Mouse (Mus musculus): Measurements from ENCODE around the gene Slc4a3.

Gene Slc4a3

DNA sequence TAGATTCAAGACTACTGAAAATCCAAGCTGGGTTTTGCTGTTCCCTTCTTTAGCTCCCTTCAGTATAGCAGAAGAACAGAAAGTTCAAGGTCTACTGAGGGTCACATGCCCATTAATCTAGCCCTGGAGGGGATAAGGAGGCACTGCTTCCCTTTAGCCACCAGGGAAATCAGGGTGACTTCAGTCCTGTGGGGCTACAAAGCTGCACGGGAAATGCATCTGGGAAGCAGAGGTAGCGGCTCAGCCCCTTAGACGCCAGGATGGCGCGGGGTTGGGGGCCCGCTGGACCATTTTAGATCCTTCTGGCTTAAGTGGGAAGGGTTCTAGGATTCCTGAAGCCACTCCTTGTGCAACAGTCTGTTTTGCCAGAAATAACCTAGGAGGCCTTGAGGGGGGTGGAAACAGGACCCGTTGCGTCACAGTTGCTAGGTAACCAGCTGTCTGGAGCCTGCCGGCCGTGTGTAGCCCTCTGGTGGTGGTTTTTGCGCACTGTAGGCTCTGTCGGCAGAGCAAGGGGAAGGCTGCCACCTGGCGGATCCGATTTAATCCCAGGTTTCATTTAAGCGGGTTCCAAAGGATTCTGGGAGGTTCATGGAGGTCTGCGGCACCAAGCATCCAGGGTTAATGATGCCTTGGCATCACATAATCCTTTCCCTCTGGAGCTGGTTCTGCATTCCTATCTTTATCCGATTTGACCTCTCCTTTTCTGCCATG, 13.3 kb downstream of the Slc4a3 start:
- intact Hi-C loops (cut with DNase I), result loop anchor here (1.0 to 5.0 kb wide), 2 partner anchors 57 to 82 kb away; no protein-coding TSS in a partner anchor

DNA sequence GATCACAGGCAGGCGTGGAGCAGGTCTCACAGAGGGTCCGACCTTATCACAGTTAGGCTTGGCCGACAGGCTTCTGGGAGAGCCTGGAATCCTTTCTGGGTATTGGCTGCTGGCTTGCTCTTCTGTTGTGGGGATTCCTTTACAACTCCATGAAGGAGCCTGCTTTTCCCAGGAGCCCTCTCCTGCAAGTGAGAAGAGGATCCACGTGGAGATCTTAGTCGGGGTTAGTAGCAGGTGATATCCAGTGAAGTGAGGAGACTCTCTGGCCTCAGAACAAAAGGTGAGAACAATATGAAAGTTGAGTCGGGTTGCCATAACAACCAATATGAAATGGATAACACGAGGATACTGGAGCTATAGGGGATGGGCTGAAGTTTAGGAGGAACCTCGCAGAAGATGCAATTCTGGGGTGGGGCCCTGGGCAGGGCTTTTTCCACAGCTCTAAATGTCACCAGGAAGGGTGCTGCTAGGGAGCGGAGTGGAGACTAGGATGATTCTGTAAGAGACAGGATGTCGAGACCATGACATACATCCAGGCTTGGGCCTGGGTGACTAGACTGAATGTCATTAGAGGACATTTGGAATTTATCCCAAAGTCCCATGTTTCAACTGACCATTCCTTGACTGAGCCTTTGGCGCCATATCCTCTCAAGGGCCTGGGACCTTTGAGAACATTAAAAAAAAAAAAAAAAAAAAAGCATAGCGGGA, 14.3 kb downstream of the Slc4a3 start:
- intact Hi-C loops (cut with DNase I), result loop anchor here (5.0 kb wide), 1 partner anchor 38 kb away; the partner anchor contains the start of gene Stk11ip

DNA sequence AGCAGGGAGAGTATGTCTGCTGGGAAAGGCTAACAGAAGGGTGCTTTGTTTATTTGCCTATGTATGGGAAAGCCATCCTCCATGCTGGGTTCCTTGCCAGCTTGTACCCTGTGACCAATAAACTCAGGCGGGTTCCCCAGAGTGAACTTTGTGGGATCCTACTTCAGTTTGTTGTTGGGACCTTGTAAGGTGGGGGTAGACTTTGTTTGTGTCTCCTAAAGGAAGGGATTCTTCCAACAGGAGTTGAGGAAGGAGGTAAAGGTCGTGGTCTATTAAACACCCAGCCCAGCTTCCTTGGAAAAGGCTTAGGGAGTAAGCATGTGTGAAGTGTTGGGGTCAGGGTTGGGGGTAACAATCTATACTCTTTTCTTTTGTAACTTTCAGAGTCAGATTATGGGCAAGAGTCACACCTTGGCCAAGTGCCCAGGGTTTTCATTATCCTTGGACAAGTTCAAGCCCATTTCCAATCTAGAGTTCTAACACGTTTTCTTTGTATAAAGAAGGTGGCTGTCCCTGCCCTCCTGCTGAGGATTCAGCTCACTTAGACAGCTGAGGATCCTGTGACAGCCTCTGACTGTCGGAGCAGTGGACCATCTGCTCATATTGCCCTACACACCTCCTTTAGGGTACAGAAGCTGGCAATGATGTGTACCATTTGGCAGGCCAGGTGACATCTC, 15.3 kb downstream of the Slc4a3 start:
- intact Hi-C loops (cut with DNase I), result loop anchor here (5.0 kb wide), 1 partner anchor 39 kb away; the partner anchor contains the start of gene Stk11ip

DNA sequence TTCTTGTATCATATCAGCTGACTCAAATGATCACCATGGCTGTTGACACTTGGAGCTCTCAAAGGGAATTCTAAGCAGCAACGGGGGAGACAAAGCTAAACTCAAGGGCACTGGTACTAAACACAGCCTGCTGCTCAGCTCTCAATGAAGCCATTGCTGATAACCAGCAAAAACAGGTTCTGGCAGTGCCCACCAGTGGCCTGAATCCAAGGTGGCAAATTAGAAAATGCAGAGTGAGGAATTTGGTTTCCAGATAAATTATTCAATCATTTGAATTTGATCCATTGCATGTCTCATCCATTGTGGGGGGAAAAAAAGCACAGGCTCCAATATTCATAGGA, 15.8 kb downstream of the Slc4a3 start:
- intact Hi-C loops (cut with DNase I), result loop anchor here (5.0 kb wide), 1 partner anchor 40 kb away; the partner anchor contains the start of gene Stk11ip

DNA sequence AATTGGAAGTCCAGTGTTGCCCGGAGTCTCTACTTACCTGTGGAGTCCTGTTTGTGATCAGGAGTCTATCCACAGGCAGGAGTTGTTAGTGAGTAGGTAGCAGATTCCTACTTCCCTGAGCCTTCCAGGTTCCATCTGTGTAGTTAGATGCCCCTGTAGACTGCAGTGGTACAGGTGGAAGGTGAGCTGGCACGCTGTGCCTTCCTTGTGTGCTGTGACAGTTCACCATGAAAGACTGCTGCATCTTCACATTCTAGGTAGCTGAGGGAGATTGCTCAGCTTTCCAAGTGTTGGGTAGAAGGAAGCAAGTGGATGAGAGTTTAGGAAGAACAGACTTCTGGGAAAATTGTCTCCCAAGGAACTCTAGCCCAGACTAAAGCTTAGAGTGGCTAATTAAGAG, 18.0 kb downstream of the Slc4a3 start:
- intact Hi-C loops (cut with DNase I), result loop anchor here (5.0 kb wide), 1 partner anchor 42 kb away; the partner anchor contains the start of gene Stk11ip

DNA sequence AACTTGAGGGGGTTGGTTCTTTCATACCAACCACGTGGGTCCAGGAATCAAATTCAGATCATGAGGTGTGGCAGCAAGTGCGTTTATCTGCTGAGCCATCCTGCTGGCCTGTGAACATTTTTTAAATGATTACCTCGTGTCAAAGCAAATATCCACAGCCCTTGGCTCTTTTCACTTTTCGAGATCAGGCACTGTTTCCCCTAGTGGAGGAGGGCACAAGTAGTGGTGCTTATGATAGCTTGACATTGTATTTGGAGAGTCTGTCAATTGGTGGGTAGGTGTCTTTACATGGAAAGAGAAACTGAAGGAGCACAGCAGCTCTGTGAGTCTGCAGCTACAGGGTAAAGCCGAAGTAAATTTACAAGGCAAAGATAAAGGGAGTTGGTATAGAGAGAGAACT, 18.9 kb downstream of the Slc4a3 start:
- intact Hi-C loops (cut with DNase I), result loop anchor here (5.0 kb wide), 1 partner anchor 43 kb away; the partner anchor contains the start of gene Stk11ip

DNA sequence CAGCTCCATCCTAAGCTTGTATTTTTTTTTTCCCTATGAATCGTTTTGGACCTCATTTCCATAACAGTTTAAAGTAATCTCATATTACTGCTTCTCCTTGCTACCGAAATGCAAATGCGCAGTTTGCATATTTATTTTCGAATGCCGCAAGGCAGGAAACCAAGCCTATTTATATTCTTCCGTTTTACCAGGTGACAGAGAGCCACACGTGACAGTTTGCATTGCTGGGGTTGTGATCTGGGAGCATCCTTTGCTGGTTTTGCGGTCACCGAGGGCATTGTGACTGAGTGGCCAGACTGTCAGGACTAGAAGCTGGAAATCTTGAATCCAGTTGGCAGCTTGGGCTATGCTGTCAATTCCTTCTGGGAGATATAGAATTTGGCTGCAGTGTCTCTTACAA, 19.6 kb downstream of the Slc4a3 start:
- intact Hi-C loops (cut with DNase I), result no loop called here

DNA sequence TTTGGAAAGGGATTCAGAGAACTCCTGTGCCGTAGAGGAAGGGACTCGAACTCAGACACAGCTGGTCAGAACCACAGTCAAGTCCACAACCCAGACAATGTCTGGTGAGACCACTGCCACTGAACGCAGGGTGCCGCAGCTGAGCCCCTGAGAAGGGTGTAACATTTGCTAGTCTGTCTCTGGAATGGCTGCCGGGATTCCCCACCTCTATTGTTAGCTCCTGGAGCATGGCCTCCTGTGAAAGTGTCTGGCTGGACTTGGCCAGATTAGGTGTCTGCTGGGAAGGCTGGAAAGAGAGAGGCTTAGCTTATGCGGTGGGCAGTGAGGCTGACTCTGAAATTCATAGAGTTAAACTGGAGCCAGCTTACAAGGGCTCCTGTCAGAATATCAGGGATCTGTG, 24.3 kb downstream of the Slc4a3 start:
- intact Hi-C loops (cut with DNase I), result no loop called here

DNA sequence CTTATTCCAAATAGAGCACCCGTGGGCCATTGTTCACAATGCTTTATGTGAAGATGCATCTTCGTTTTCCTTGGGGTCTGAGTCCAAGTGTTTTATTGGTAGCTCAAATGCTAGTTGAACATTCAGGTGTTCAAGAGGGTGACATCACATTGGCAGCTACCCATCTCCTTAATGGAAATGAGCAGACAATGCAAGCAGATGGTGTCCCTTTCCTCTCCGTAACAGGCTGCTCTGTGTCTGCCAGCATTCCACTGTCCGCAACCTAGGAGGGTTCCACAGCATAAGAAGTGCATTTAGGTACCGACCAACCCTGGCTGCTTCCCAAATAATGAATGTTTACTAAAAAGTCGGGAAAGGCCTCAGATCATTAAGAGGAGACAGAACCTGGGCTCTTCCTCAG, 26.7 kb downstream of the Slc4a3 start:
- intact Hi-C loops (cut with DNase I), result no loop called here

DNA sequence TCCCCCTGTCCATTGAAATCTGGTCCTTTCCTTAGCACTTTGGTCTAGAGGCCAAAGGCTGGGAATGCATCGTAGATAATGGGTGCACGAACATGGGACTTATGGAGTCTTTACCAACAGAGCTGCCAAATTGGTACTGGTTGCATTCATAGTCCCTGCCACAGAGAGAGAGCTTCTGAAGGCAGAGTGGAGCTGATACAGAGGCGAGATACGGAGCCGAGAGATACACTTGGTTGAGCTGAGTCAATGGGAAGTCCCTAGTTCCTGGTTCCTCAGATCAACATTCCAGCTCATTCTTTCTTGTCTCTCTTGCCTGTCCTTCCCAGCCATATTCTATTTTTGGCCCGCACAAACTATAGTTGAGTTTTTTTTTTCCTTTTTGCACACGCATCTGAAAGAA, 27.6 kb downstream of the Slc4a3 start:
- intact Hi-C loops (cut with DNase I), result no loop called here

DNA sequence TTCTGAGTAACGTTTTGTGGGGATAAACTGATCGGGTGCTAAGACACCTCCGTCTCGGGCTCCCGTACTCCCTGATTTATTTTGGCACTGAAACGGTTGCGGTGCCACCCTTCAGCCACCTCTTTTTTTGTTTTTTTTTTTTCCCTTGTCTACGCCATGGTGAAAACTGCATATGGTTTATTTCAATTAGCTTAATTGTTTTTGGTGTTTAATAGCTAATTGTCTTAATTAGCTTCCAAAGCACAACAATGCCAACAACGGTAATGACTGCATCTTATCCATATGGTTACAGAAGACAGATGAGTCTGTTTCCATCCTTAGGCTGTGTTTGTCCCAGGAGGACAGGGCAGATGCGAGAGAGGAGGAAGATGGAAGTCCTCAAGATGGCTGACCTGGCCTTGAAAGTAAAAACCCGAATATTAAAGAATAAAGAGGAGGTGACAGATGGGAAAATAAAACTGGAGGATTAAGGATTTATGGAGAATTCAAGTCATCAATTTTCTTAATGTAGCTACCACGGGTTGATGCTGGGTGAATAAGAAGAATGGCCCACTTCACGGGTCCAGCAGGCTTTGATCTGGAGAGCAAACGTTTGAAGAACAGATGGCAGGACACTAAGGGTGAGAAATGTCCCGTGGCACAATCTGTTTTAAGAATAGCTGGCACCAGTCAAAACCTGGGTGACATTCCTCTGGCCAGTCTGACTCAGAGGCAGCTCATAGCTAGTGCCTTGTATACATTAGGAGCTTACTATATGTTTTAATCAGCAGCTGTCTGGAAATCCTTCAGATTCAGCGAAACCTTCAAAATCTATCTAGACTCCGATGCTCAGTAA, 28.6 kb downstream of the Slc4a3 start:
- intact Hi-C loops (cut with DNase I), result no loop called here

DNA sequence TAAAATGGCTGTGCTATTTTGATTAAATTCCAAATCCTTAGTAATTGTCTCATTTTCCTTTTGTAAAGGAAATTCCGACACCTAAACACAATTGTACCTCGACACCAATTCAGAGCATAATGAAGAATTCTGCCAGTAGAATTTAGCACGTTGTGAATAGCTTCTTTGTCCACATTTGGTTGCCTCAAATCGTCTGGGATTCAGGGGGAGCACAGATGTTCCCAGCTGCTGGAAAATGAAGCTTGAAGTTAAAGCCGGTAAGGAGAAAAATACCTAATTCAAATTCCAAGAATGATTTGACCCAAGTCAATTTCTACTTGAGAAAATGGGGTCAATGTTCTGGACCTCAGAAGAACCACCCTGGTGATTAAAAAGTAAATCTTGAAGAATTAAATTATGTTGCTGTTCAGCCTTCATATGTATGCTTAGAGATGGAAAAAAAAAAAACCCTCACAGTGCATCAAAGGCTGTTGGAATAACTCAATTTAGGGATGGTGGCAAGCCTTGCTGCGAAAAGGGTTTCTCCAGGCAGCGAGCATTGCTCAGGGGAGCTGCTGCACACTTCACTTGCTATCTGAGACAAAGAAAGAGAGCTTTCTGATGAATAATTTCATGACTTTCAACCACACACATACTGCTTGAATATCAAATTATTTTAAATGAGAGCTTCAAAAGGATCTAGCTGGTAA, 36.0 kb downstream of the Slc4a3 start:
- intact Hi-C loops (cut with DNase I), result no loop called here

DNA sequence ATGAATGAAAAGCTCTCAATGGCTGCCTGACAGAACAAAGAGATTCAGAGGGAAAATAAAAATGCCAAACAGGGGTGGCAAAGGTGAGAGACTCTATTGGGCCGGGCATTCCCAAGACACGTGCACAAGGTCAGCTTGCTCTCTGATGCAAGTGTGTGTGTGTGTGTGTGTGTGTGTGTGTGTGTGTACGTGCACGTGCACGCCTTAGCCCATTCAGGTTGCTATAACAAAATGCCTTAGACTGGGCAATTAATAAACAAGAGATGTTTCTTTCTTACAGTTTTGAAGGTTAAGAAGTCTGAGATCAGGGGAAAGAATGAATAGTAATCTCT, 36.5 kb downstream of the Slc4a3 start:
- intact Hi-C loops (cut with DNase I), result no loop called here

DNA sequence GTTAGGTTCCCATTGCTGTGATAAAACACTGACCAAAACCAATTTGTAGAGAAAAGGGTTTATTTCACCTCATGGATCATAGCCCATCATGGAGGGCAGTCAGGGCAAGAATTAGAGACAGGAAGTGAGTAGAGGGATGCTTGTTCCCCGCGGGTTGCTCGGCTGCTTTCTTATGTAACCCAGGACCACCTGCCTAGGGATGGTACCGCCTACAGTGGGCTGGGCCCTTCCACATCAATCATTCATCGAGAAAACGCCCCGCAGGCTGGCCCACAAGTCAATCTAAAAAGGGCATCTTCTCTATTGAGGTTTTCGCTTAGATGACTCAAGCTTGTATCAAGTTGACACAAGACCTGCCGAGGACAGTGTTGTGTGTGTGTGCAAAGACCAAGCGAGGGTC, 37.0 kb downstream of the Slc4a3 start:
- intact Hi-C loops (cut with DNase I), result no loop called here

DNA sequence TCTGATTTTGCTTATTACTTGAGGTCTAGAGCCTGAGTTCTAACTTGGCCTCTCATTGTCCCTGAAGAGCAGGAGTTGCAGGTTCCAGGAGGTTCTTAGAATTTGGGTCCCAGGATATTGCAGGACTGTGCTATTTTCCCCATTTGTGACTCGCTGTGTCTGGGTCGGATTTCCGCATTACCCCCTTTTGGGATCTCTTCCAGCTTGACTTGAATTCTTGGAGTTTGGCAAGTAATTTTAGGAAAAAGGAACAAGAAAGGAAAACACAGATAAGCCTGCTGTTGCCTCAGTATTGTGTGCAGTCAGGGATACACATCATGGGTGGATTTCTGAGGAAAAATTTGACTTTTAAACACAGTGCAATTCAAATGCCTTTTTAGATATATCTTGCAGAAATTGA, 40.7 kb downstream of the Slc4a3 start:
- intact Hi-C loops (cut with DNase I), result no loop called here

DNA sequence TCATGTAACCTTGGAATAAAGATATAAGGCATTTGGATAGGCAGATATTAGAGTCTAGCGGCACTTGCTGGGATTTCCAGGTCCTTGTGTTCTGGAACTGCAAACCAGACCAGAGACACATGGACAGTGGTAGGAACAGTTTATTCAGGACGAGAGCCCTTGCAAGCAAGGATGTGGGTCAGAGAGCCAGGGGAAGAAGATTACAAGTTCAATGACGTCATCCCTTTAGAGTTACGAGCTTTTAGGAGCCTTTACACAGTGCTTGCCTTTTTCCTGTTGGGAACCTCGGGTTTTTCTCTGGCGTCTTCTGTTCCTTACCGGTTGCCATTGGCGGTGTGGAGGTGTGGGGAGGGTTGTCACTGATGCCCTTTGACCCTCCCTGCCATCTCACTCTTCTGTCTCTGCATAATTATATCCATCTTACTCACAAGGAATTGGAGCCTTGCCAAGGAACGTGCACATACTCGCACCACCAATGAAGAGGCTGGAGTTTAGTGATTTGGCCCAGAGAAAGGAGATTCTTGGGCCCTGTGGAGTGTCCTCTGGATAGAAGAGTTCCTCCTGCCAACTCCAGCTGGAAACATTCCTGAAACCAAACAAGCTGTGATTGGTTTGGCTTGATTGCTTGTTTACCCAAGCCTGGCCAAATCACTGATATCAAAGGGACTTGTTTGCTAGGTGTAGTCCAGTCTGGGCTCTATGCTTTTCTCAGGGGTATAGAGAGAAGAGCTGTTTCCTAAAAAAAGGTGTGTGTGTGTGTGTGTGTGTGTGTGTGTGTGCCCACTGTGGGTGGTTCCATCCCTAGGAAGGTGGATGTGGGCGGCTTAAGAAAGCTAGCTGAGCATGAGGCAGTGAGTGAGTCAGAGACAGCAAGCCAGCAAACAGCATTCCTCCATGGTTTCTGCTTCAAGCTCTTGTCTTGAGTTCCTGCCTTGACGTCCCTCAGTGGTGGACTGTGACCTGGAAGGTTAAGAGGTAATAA, 42.0 kb downstream of the Slc4a3 start:
- intact Hi-C loops (cut with DNase I), result no loop called here

DNA sequence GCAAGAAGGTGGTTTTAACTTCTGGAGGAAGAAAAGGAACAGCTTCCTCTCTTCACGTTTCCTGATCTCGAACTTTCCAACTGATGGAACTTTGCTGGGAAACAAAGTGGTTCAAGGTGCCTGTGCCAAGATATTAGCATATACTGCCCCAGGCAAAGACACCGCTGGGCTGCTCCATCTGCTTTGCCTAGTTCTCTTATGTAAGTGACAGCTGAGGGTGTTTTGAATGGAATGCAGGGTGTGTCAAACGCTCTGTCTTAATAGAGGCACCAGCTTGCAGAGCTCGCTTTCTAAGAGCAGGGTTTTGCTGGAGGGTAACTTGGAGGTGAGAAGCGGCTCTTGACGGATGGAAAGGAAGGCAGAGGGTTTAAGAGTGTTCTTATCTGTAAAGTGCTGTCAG, 42.8 kb downstream of the Slc4a3 start:
- intact Hi-C loops (cut with DNase I), result no loop called here

DNA sequence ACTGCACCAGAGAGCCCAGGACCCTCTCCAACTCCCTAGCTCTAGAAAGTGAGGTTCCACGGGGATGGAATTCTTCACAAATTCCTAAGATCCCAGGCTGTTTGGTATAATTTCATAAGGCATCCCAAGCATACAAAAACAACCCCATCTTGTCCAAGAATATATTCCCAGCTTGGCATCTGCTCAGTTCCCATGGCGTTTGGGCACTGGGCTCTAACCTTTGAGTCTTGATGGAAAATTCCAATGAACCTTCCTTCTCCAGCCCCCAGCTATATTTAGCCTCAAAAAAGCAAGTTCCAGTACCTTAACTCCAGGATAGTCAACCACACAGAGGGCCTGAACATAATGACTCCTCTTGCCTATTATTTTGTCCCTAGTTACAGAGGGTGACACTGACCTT, 43.9 kb downstream of the Slc4a3 start:
- intact Hi-C loops (cut with DNase I), result loop anchor here (10.0 kb wide), 1 partner anchor 245 kb away; no protein-coding TSS in a partner anchor

DNA sequence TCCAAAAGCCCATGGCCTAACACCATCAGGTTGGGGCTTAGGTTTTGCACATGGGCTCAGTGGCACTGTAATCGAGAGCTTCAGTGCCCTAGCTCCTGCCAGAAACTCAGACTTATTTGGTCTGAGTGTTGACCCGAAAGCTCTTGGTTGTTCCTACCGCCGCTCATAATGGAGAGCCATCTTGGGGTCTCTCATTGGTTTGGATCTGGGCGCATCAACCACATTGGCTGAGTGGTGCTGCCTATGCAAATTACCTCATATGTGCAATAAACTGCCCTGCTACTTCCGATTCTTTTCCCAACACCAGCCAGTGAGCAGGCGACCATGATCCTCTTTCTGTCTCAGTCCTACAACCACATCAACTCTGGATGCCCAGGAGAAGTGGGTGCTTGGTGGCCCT, 47.9 kb downstream of the Slc4a3 start:
- intact Hi-C loops (cut with DNase I), result loop anchor here (10.0 kb wide), 1 partner anchor 249 kb away; no protein-coding TSS in a partner anchor
